Mouse (Mus musculus) G1E (cell line): ENCODE measurements around the gene Nsf. TPM values are rescaled to one million over a fixed set of nuclear protein-coding genes. Genes with fewer than 3 reads are reported as not detected.

Source experiments
- ATAC-seq: 2 replicates; pipeline ENCODE4 v1.8.0; 2016; ENCODE audit warnings: mild to moderate bottlenecking; ENCODE audit not compliant: insufficient number of reproducible peaks, poor library complexity, low FRiP score, severe bottlenecking; ENCODE audit errors: extremely low read depth
- DNase-seq: peaks from one replicate; pipeline ENCODE4 v3.0.0; 2012; ENCODE audit warnings: low spot score
- H3K27me3 ChIP-seq: 2 replicates; pipeline ENCODE4 v1.6.1; 2012; ENCODE audit warnings: mild to moderate bottlenecking, low read length, inconsistent platforms; ENCODE audit not compliant: insufficient read depth
- H3K36me3 ChIP-seq: replicated peaks from 2 replicates; pipeline ENCODE3; 2012; ENCODE audit warnings: mild to moderate bottlenecking, inconsistent platforms
- H3K4me1 ChIP-seq: 2 replicates; pipeline ENCODE4 v1.6.1; 2012; ENCODE audit warnings: low read depth, low read length, inconsistent platforms, mixed read lengths; ENCODE audit not compliant: insufficient read depth
- H3K4me3 ChIP-seq: 2 replicates; pipeline ENCODE4 v1.5.1; 2012; ENCODE audit warnings: low read depth, mild to moderate bottlenecking, inconsistent platforms, low read length, moderate library complexity, mixed read lengths
- H3K9me3 ChIP-seq: replicated peaks from 2 replicates; pipeline ENCODE4 v1.6.1; 2012; ENCODE audit warnings: inconsistent platforms
- CTCF ChIP-seq: IDR thresholded peaks from 2 replicates; pipeline ENCODE4 v1.5.1; 2012; ENCODE audit warnings: low read depth, low read length, inconsistent platforms, mixed read lengths
- GATA1 ChIP-seq: IDR thresholded peaks from 2 replicates; pipeline ENCODE4 v1.6.1; 2012; ENCODE audit warnings: borderline replicate concordance, low read length, inconsistent platforms, mixed read lengths
- GATA2 ChIP-seq: IDR thresholded peaks from 2 replicates; pipeline ENCODE4 v1.6.1; 2012; ENCODE audit warnings: low read depth, low read length, inconsistent platforms, borderline replicate concordance
- POLR2AphosphoS5 ChIP-seq: IDR thresholded peaks from 2 replicates; pipeline ENCODE4 v1.6.1; 2012; ENCODE audit warnings: low read depth, low read length, inconsistent platforms; ENCODE audit not compliant: insufficient replicate concordance
- TAL1 ChIP-seq: conservative IDR thresholded peaks from 2 replicates; pipeline ENCODE4 v1.6.1; 2012; ENCODE audit warnings: low read depth, low read length, inconsistent platforms, mixed read lengths
- polyA plus RNA-seq: library from polyadenylated mRNA; stranded (reverse); fragments of >175 nt; gene quantifications from 2 replicates; pipeline ENCODE4 v1.2.3, GENCODE M21; 2012
- total RNA-seq, 2 experiments: library from RNA; stranded (forward) in 1 of 2; stranded (reverse) in 1 of 2; fragments of 200-1000 nt in 1 of 2; fragments of >200 nt in 1 of 2; fragmentation: Nextera tagmentation in 1 of 2; gene quantifications; 2 replicates each; pipeline ENCODE4 v1.2.3; 2014 to 2017

Gene Nsf
- total and polyA plus RNA-seq, 3 experiments = 4.1 to 49.6 (median 47.3) TPM

- Histone ChIP-seq H3K9me3 (peaks cover 28% of the 10 kb centered on the region), H3K36me3 (no peaks in the 10 kb centered on the region), H3K4me3 (no peak overlapping the region), H3K4me1 (no peaks in the 10 kb centered on the region), H3K27me3 (peaks cover 12% of the 10 kb centered on the region; the same call in 1 of the 2 replicates)
- TF ChIP-seq GATA1 (no peak), CTCF (no peak), POLR2AphosphoS5 (no peak), GATA2 (no peak), TAL1 (no peak)
- ATAC-seq (no peak), DNase-seq (no peak)
Measured at GRCm38 (mm10) chr11:103810631-103811030, 143.2 kb downstream of the Nsf start.

GRCm38 (mm10) chr11:103809611-103810598, 144.0 kb downstream of the Nsf start:
- Histone ChIP-seq H3K4me3 (no peak overlapping the region; the same call in 1 of the 2 replicates), H3K36me3 (no peaks in the 10 kb centered on the region), H3K9me3 (peaks cover 33% of the 10 kb centered on the region), H3K4me1 (no peaks in the 10 kb centered on the region), H3K27me3 (peaks cover 13% of the 10 kb centered on the region; the same call in 1 of the 2 replicates)
- no peak for TF ChIP-seq TAL1
- TF ChIP-seq CTCF = no peak
- TF ChIP-seq POLR2AphosphoS5 = no peak
- TF ChIP-seq GATA1 = no peak
- TF ChIP-seq GATA2 = no peak
- no peak for ATAC-seq
- DNase-seq = no peak

GRCm38 (mm10) chr11:103808771-103809610, 144.9 kb downstream of the Nsf start:
- Histone ChIP-seq H3K4me3 (no peak overlapping the region), H3K9me3 (peaks cover 33% of the 10 kb centered on the region), H3K36me3 (no peaks in the 10 kb centered on the region), H3K4me1 (no peaks in the 10 kb centered on the region), H3K27me3 (peaks cover 19% of the 10 kb centered on the region)
- DNase-seq = no peak
- no peak for TF ChIP-seq GATA2
- no peak for TF ChIP-seq GATA1
- no peak for TF ChIP-seq POLR2AphosphoS5
- TF ChIP-seq CTCF = no peak
- no peak for ATAC-seq

- Histone ChIP-seq H3K9me3 (peaks cover 33% of the 10 kb centered on the region), H3K27me3 (peaks cover 18% of the 10 kb centered on the region), H3K36me3 (no peaks in the 10 kb centered on the region), H3K4me3 (no peak overlapping the region), H3K4me1 (no peaks in the 10 kb centered on the region)
- DNase-seq (no peak), ATAC-seq (no peak)
- TF ChIP-seq POLR2AphosphoS5 (no peak), TAL1 (no peak), GATA1 (no peak), CTCF (no peak), GATA2 (no peak)
Measured at GRCm38 (mm10) chr11:103807966-103808365, 145.9 kb downstream of the Nsf start.

- ATAC-seq = no peak
- TF ChIP-seq CTCF (no peak), POLR2AphosphoS5 (no peak), TAL1 (no peak), GATA1 (no peak), GATA2 (no peak)
- DNase-seq = no peak
- no peaks in the 10 kb centered on the region for H3K36me3 ChIP-seq
- H3K9me3 ChIP-seq = peaks cover 17% of the 10 kb centered on the region
- peaks cover 15% of the 10 kb centered on the region for H3K27me3 ChIP-seq
- no peak overlapping the region for H3K4me3 ChIP-seq
- no peaks in the 10 kb centered on the region for H3K4me1 ChIP-seq
Measured at GRCm38 (mm10) chr11:103804804-103805203, 149.1 kb downstream of the Nsf start.

- Histone ChIP-seq H3K36me3 (no peaks in the 10 kb centered on the region), H3K9me3 (peaks cover 11% of the 10 kb centered on the region), H3K27me3 (peaks cover 15% of the 10 kb centered on the region), H3K4me3 (no peak overlapping the region), H3K4me1 (no peaks in the 10 kb centered on the region)
- no peak for DNase-seq
- TF ChIP-seq CTCF = no peak
- ATAC-seq = no peak
Measured at GRCm38 (mm10) chr11:103804126-103804525, 149.7 kb downstream of the Nsf start.
